Mouse (Mus musculus) left cerebral cortex, postnatal 25 days (tissue): ENCODE data around the gene Anxa4. TPM values are rescaled to one million over a fixed set of nuclear protein-coding genes. Genes with fewer than 3 reads are reported as not detected.
A peak's percentile ranks its signal among the peaks of the same experiment; 100 is the strongest.

ENCODE experiments used
- DNase-seq, 2 experiments: peaks; one replicate each; pipeline ENCODE4 v3.0.0; 2022; ENCODE audit warnings: low spot score in 2 of 2, mixed read lengths in 1 of 2
- intact Hi-C: fragments of 180-260 bp; cut with DNase I; formaldehyde crosslinking; loops from one replicate; pipeline ENCODE4 v1.15.1; 2025
- total RNA-seq, 2 experiments: library from RNA; stranded (reverse); gene quantifications; 2 replicates each; pipeline ENCODE4 v1.2.3; 2021

The Anxa4 gene
- total RNA-seq, 2 experiments from 2014 or later = 4.2 to 5.9 TPM

GRCm38 (mm10) chr6:86806455-86807086 is 13.2 kb upstream of the Anxa4 start:
- peak; percentile 78 to 88 for DNase-seq
- intact Hi-C loops = loop anchor here (1.0 kb wide), 1 partner anchor 59 kb away; no protein-coding TSS in a partner anchor

- intact Hi-C loops = no loop called here
- DNase-seq = no peak
Observed at GRCm38 (mm10) chr6:86804646-86805045, 11.3 kb upstream of the Anxa4 start.

DNA sequence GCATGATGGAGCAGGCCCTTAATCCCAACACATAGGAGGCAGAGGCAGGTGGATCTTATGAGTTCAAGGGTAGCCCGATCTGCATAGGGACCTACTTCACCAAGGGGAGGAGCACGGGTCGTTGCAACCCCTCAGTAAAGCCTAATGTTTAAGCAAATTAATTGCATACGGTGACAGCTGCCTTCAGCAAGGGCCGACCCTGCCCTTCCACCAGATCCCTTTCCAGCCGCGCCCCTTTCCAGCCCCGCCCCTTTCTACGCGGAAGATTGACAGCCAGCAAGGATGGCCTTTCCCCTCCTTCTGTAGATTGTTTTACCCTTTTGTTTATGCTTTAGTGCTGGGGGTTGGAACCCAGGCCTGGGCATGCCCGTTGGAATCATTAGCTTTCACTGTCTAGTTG is 8.0 kb upstream of the Anxa4 start:
- no peak for DNase-seq
- intact Hi-C loops = no loop called here

- intact Hi-C loops = no loop called here
- DNase-seq = no peak
Observed at GRCm38 (mm10) chr6:86800467-86800866, 7.1 kb upstream of the Anxa4 start.

GRCm38 (mm10) chr6:86797455-86797854 is 4.1 kb upstream of the Anxa4 start:
- DNase-seq = no peak
- intact Hi-C loops = no loop called here

GRCm38 (mm10) chr6:86793957-86794356 is 573 bp upstream of the Anxa4 start:
- DNase-seq = no peak
- intact Hi-C loops = no loop called here

DNA sequence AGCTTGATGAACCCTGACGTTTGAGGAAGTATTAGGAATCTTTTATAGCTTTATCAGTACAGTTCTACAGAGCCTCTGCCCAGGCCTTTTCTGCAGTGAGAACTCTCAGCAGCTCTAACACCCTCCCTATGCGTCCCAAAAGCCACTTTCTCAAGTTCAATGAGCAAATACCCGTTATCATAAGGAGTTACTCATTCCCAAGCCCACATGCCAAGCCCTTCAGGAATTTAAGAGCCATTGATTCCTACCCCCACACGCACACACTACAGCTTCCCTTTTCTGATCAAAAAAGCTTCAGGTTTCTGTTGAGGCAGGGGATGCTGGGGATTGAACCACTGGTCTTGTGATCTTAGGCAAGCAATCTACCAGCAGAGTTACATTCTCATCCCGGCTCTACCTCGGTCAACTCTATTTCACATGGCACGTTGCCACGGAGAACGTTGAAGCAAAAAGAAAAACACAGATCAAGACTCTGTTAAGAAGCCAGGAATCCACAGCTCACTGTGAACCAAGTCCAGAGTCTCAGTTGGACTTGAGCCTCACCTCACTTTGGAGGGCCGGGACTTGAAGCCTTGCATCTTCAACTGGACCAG is 2.9 kb downstream of the Anxa4 start:
- intact Hi-C loops = no loop called here
- no peak for DNase-seq

DNA sequence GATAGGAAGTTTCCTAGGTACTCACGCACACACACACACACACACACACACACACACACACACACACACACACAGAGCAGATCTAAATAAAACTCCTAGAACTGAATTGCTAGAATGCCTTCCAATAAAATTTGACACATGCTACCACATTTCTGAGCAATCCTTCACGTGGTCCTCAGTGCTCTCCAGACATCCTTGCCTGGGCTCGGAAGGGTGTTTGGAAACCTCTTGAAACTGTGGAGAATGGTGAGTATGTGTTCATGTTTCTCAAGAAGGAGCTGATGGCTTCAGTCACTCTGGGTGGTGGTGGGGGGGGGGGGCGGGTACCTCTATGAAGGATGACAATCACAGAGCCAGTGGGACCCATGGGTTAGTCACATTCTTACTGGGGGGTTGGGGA is 5.1 kb downstream of the Anxa4 start:
- intact Hi-C loops = no loop called here
- DNase-seq = no peak

- intact Hi-C loops = no loop called here
- no peak for DNase-seq
Observed at GRCm38 (mm10) chr6:86786545-86786944, 6.8 kb downstream of the Anxa4 start.

DNA sequence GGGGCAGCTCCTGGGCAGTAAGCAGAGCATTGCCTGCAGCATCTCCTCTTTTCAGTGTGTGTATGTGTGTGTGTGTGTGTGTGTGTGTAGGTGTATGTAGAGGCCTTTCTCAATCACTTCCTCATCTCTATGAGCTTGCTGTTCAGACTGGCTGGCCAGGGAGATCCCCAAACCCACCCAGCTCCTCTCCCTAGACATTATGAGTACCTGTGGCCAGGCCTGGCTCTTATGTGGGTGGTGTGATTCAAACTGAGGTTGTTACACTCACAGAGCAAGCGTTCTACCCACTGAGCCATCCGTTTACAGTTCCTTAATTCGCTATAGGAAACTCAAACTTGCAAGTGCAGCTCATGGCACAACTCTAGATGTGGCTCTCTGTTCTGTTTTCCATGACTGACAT is 8.6 kb downstream of the Anxa4 start:
- DNase-seq = no peak
- intact Hi-C loops = no loop called here

- no peak for DNase-seq
- intact Hi-C loops = no loop called here
Observed at GRCm38 (mm10) chr6:86782342-86782741, 11.0 kb downstream of the Anxa4 start.

- intact Hi-C loops = no loop called here
- peak in 1 of 2 experiments; percentile 21 for DNase-seq
Observed at GRCm38 (mm10) chr6:86781361-86781957, 11.9 kb downstream of the Anxa4 start.

DNA sequence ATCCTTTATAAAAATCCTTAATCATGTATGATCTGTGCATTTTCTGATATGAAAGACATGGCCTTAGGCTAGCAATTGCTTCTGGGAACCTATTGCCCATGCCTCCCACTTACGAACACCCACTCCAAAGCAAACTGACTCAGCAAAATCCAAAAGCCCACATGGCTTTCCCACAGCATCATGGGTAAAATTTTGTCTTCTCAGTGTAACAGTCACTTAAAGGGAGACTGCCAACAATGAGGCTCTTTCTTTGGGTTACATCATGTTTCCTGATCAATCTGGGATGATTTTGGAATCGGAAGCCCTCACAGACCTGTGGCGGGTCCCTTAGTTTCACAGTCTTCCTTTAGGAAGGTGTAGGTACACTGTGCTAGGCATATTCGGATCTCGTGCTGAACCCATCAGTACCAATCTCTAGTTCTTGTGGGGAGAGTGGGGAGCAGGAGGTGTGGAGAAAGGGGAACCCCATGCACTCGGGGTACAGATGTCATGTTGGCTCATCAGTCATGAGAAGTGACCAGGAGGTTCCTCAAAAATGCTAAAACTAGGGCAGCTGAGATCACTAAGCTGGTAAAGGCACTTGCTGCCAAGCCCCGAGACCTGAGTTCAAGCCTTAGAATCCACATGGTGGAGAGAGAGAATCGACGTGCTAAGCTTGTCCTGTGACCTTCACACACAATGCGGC is 14.3 kb downstream of the Anxa4 start:
- peak in 1 of 2 experiments; percentile 33 for DNase-seq
- intact Hi-C loops = no loop called here

- DNase-seq = peak in 1 of 2 experiments; percentile 11
- intact Hi-C loops = no loop called here
Observed at GRCm38 (mm10) chr6:86777181-86777580, 16.2 kb downstream of the Anxa4 start.

GRCm38 (mm10) chr6:86776706-86777071 is 16.7 kb downstream of the Anxa4 start:
- peak; percentile 34 to 66 for DNase-seq
- intact Hi-C loops = no loop called here

- DNase-seq = peak; percentile 43 to 44
- intact Hi-C loops = no loop called here
Observed at GRCm38 (mm10) chr6:86776001-86776705, 17.2 kb downstream of the Anxa4 start.

DNA sequence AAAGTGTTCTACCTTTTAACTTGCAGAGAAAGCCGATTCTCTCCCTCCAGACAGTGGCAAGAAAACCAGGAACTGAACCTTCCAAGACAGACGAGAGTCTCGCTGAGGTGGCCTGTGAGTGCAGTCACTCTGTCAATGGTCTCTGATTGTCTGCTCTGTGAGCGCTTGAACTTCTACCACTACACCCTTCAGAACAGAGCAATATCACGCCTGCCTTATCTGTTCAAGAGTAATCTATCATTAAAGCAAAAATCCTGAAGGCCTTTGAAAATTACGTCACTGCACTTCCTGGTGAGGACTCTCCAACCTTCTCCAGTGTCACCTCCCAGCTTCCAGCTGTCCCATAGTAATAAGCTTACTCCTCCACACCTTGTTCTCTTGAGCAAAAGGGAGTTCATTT is 18.4 kb downstream of the Anxa4 start:
- intact Hi-C loops = no loop called here
- no peak for DNase-seq

- intact Hi-C loops = no loop called here
- DNase-seq = no peak
Observed at GRCm38 (mm10) chr6:86773830-86774229, 19.6 kb downstream of the Anxa4 start.

- peak; percentile 17 to 76 for DNase-seq
- intact Hi-C loops = no loop called here
Observed at GRCm38 (mm10) chr6:86772631-86773030, 20.8 kb downstream of the Anxa4 start.

DNA sequence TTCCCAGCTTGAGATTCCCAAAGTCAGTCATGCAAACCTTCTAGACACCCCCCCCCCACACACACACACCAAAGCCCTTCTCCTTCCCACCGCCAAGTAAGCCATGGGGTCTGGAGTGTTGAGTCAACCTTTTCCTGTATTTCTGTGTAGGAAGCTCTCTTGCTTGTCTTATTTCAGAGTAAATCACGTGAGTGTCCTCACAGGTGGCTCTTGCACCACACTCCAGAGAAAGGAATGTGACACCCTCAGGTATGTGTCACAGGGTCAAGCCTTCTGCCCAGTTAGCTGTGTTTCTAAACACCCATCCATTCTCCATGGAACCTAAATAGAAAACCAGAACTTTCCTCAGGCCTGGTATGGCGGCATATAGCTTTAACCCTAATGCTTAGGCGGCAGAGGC is 24.4 kb downstream of the Anxa4 start:
- intact Hi-C loops = no loop called here
- DNase-seq = no peak
